Mouse (Mus musculus) heart, embryonic 16.5 days (tissue): ENCODE data around the gene Lbr. TPM values are rescaled to one million over a fixed set of nuclear protein-coding genes. Genes with fewer than 3 reads are reported as not detected.
A peak's percentile ranks its signal among the peaks of the same experiment; 100 is the strongest.

ENCODE experiments used
- ATAC-seq: fragments of 200-750 bp; cut with Nextera tagmentation; replicated peaks from 2 replicates; pipeline ENCODE4 v1.8.0; 2017; ENCODE audit warnings: moderate number of reproducible peaks; ENCODE audit not compliant: insufficient read depth, low FRiP score; ENCODE audit errors: extremely low read depth
- H3K27ac ChIP-seq: fragments of 300-500 bp; sonication (generic); 2 replicates; pipeline ENCODE4 v1.5.1; 2014; ENCODE audit warnings: mild to moderate bottlenecking, low read length, control low read depth, moderate library complexity
- H3K27me3 ChIP-seq: fragments of 300-500 bp; sonication (generic); 2 replicates; pipeline ENCODE4 v1.6.1; 2014; ENCODE audit warnings: low read length, mixed read lengths; ENCODE audit not compliant: control insufficient read depth, insufficient read depth
- H3K36me3 ChIP-seq: fragments of 300-500 bp; sonication (generic); 2 replicates; pipeline ENCODE4 v1.6.1; 2014; ENCODE audit not compliant: control insufficient read depth, insufficient read depth
- H3K4me1 ChIP-seq: fragments of 300-500 bp; sonication (generic); 2 replicates; pipeline ENCODE4 v1.6.1; 2014; ENCODE audit warnings: low read length, mixed read lengths; ENCODE audit not compliant: control insufficient read depth, insufficient read depth
- H3K4me2 ChIP-seq: fragments of 300-500 bp; sonication (generic); 2 replicates; pipeline ENCODE4 v1.6.1; 2014; ENCODE audit warnings: low read depth, mild to moderate bottlenecking, control low read depth, low read length
- H3K4me3 ChIP-seq: fragments of 300-500 bp; sonication (generic); 2 replicates; pipeline ENCODE4 v1.5.1; 2014; ENCODE audit warnings: mild to moderate bottlenecking, control low read depth, low read length
- H3K9ac ChIP-seq: fragments of 300-500 bp; sonication (generic); 2 replicates; pipeline ENCODE4 v1.6.1; 2014; ENCODE audit warnings: low read length, control low read depth
- H3K9me3 ChIP-seq: fragments of 300-500 bp; sonication (generic); replicated peaks from 2 replicates; pipeline ENCODE4 v1.6.1; 2016; ENCODE audit warnings: low read length; ENCODE audit not compliant: control insufficient read depth
- WGBS: fragments of 180-500 bp; shearing (Covaris S2); extraction: QIAGEN DNeasy Blood & Tissue Kit; methylation state at CpG from one replicate; pipeline ENCODE4 v1.1.7; 2014; 5-methylcytosine and 5-hydroxymethylcytosine counted together
- polyA plus RNA-seq: library from polyadenylated mRNA; unstranded; fragments of >200 nt; fragmentation: Nextera tagmentation; extraction: Ambion mirVana; gene quantifications from 2 replicates; pipeline ENCODE4 v1.2.1, GENCODE M21; 2015

Lbr gene
- 69.5 and 92.6 TPM in 2 replicates for polyA plus RNA-seq

DNA sequence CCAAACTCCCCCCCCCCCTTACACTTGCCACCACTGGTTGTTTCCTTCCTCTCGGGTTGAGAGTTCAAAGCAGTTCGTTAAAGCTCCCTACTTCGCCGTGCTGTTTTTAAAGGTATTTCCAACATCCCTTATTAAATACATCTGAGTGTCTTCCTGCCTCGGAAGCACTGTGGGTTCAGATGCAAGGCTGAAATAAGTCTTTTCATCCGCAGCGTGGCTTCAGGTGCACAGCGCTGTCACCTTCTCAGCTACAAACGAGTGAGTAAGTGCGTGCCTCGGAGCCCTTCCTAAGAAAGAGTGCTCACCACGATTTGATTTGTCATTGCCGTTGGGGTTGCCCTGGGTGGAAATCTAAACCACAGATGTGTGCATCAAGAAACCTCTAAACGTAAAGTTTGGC lies at the start of gene Lbr:
Lbr (minus strand) TSS at position 266 of the 400 bp plus-strand sequence.
- WGBS, result under 1% methylated on average over 14 of the region's 14 CpGs
- Histone ChIP-seq H3K4me1 (peaks cover 22% of the 10 kb centered on the region), H3K27me3 (no peaks in the 10 kb centered on the region), H3K27ac (peak within 1 kb of the TSS; percentile 98), H3K36me3 (no peaks in the 10 kb centered on the region), H3K9ac (peak within 1 kb of the TSS; percentile 96), H3K4me2 (peak within 1 kb of the TSS; percentile 83), H3K9me3 (no peaks in the 10 kb centered on the region), H3K4me3 (peak within 1 kb of the TSS; percentile 89)
- no peak for ATAC-seq

DNA sequence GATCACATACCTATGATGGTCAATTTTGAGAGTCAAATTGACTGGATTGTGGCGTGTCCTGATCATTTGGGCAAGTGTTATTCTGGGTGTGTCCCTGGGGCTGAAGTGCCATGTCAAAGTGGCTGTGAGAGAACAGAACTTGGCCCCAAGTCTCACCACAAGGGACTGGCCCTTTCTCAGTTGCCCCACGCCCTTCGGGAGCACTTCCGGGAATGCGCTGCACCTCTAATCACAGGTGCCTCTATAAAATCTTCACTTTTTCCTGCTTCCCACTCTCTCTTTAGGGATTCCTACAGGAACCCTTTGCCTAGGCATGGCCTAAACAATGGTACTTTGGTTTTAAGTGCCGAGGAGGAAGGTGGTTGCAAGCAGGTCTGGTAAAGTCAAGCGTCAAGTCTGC lies 46.8 kb upstream of the Lbr start:
- Histone ChIP-seq H3K9me3 (no peaks in the 10 kb centered on the region), H3K27me3 (no peaks in the 10 kb centered on the region), H3K4me1 (peaks cover 7% of the 10 kb centered on the region), H3K9ac (no peak overlapping the region), H3K27ac (no peak overlapping the region), H3K4me2 (no peak overlapping the region), H3K36me3 (no peaks in the 10 kb centered on the region), H3K4me3 (no peak overlapping the region)
- 83% methylated on average over 7 of the region's 7 CpGs for WGBS
- ATAC-seq, result no peak

DNA sequence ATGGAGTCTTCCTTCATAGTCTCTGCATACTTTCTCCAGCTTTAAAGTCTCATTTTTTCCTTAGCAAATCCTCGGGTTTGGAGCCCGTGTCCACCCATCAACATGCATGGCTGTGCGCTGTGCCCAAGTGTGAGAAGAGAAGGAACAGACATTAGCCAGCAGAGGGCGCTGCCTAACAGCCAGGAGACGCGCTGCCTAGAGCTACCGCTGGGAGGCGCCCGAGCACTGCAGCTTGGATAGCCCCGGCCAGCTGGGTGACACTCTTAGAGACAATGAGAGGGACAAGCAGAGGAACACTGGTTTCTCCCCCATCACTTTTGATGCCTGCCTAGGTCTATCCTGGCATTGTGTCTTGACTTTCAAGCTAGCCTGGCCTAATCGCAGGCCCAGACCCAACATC lies 46.0 kb upstream of the Lbr start:
- WGBS, result 2% methylated on average over 11 of the region's 11 CpGs
- Histone ChIP-seq H3K36me3 (no peaks in the 10 kb centered on the region), H3K27me3 (no peaks in the 10 kb centered on the region), H3K4me3 (no peak overlapping the region), H3K27ac (no peak overlapping the region), H3K9me3 (no peaks in the 10 kb centered on the region), H3K4me2 (0 out of 2 replicates have a peak overlapping the region, but pooled peaks have one; percentile 29), H3K4me1 (peaks cover 3% of the 10 kb centered on the region; the same call in 1 of the 2 replicates), H3K9ac (no peak overlapping the region)
- ATAC-seq, result peak; percentile 46

DNA sequence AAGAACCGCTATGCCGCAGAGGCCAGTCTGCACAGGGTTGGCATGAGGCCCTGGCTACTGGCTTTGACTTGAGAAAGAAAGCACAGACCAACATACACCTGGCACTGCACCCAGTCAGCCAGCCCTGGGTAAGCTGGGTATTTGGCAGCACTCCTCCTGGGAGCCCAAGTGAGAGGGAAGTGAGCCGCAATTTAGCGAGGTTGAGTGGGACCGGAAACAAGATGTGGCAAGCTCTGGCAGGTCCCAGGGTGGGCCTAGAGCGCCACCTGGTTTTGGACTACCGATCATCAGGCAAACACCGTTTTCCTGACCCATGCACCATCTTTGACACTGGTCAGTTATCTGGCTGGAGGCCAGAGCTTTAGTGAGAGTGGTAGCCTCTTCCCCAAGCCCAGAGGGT lies 38.7 kb upstream of the Lbr start:
- Histone ChIP-seq H3K27ac (no peak overlapping the region), H3K9ac (peak overlapping the region; percentile 57), H3K4me3 (peak overlapping the region; percentile 8; the same call in 1 of the 2 replicates), H3K4me1 (peaks cover 8% of the 10 kb centered on the region; the same call in 1 of the 2 replicates), H3K27me3 (no peaks in the 10 kb centered on the region), H3K4me2 (peak overlapping the region; percentile 50), H3K36me3 (no peaks in the 10 kb centered on the region), H3K9me3 (no peaks in the 10 kb centered on the region)
- ATAC-seq, result peak; percentile 30; the same call in 1 of the 2 replicates
- WGBS, result 17% methylated on average over 8 of the region's 8 CpGs

DNA sequence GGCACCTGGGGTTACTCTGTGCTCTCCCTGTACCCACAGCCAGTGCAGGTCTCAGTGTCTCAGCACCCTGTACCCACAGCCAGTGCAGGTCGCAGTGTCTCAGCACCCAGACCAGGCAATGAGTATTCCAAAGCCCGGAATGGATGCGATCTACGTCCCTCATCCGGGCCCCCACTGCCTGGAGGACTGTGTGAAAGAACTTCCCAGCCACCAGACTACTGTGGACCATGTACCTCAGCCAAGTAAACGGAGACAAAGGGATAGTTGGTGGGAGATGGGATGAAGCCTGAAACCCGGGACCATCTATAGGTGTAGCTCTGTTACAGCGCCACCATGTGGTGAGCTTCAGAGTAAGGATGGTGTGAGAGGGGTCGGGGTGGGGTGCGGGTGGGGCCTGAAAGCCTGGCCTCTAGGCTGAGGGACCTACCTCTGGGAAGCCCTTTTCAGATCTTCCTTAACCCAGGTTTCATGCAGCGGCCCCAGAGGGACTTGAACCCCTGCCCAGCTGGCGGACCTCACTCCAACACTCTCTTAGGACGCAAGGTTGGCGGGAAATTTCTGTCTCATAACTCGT lies 38.0 kb upstream of the Lbr start:
- WGBS, result 48% methylated on average over 15 of the region's 15 CpGs
- H3K4me1 ChIP-seq, result peaks cover 8% of the 10 kb centered on the region; the same call in 1 of the 2 replicates
- H3K4me2 ChIP-seq, result peak overlapping the region; percentile 50; the same call in 1 of the 2 replicates
- H3K9me3 ChIP-seq, result no peaks in the 10 kb centered on the region
- no peaks in the 10 kb centered on the region for H3K27me3 ChIP-seq
- H3K27ac ChIP-seq, result no peak overlapping the region
- no peak; the same call in 1 of the 2 replicates for ATAC-seq
- H3K9ac ChIP-seq, result no peak overlapping the region
- H3K4me3 ChIP-seq, result no peak overlapping the region
- H3K36me3 ChIP-seq, result no peaks in the 10 kb centered on the region

DNA sequence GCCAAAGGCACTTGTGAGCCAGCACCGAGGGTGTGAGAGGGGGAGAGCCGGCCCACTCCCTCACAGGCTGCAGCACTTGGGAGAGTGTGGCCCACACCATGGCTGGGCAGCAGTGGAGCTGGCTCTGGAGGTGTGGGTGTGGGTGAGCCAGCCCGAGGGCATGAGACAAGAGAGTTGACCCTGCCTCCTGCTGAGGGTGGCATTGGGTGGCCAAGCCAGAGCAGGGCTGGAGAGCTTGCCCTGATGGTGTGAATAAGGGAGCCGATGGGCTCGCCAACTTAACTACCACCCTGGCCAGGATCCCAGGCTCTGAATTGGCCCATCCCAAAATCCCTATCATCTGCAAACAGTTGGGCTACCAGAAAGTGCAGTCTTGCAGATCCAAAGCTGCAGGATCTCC lies 35.6 kb upstream of the Lbr start:
- Histone ChIP-seq H3K4me3 (no peak overlapping the region), H3K9me3 (no peaks in the 10 kb centered on the region), H3K4me2 (no peak overlapping the region), H3K4me1 (peaks cover 8% of the 10 kb centered on the region; the same call in 1 of the 2 replicates), H3K27ac (no peak overlapping the region), H3K27me3 (no peaks in the 10 kb centered on the region), H3K36me3 (no peaks in the 10 kb centered on the region), H3K9ac (no peak overlapping the region)
- ATAC-seq, result no peak
- 80% methylated on average over 5 of the region's 5 CpGs for WGBS

DNA sequence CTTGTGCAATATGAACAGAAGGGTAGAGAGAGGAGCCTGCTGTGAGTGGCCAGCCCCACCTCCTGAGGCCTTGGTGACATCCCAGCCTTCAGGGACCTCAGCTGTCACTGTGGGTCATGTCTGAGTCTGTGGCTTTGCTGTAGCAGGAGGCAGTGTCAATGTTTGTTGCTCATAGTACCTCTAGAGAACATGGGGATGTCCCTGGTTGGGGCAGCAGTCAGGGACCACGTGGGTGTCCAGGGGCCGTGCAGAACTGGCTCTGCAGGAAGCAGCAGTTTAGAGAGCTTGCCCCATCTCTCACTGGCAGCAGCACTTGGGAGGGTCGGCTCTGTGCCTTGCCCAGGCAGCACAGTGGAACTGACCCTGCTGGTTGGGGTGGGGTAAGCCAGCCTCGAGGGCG lies 34.2 kb upstream of the Lbr start:
- H3K9me3 ChIP-seq, result no peaks in the 10 kb centered on the region
- peaks cover 11% of the 10 kb centered on the region; the same call in 1 of the 2 replicates for H3K4me1 ChIP-seq
- no peak for ATAC-seq
- WGBS, result 56% methylated on average over 5 of the region's 5 CpGs
- H3K27me3 ChIP-seq, result no peaks in the 10 kb centered on the region
- H3K36me3 ChIP-seq, result no peaks in the 10 kb centered on the region
- no peak overlapping the region for H3K4me3 ChIP-seq
- no peak overlapping the region for H3K27ac ChIP-seq
- no peak overlapping the region for H3K9ac ChIP-seq
- H3K4me2 ChIP-seq, result no peak overlapping the region

DNA sequence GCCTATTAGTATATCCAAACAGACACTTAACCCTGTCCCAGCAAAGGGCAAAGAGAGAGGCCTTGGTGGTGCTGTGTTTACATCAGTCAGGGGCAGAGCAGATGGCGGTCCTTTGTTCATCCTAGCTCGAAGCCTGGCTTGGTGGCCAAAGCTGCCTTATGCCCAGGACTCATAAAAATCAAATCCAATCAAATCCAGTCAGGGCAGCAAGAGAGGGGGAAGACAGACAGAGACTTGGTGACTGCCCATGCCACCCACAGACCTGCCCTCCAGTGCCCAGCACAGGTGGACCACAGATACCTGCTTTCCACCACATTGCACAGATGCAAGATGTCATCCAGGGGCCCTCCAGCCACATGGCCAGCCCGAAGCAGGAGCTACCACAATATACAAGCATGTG lies 33.8 kb upstream of the Lbr start:
- 75% methylated on average over 3 of the region's 3 CpGs for WGBS
- H3K36me3 ChIP-seq, result no peaks in the 10 kb centered on the region
- no peak overlapping the region for H3K4me2 ChIP-seq
- H3K27me3 ChIP-seq, result no peaks in the 10 kb centered on the region
- peaks cover 8% of the 10 kb centered on the region; the same call in 1 of the 2 replicates for H3K4me1 ChIP-seq
- no peak for ATAC-seq
- H3K27ac ChIP-seq, result no peak overlapping the region
- no peak overlapping the region for H3K4me3 ChIP-seq
- no peaks in the 10 kb centered on the region for H3K9me3 ChIP-seq
- no peak overlapping the region for H3K9ac ChIP-seq

DNA sequence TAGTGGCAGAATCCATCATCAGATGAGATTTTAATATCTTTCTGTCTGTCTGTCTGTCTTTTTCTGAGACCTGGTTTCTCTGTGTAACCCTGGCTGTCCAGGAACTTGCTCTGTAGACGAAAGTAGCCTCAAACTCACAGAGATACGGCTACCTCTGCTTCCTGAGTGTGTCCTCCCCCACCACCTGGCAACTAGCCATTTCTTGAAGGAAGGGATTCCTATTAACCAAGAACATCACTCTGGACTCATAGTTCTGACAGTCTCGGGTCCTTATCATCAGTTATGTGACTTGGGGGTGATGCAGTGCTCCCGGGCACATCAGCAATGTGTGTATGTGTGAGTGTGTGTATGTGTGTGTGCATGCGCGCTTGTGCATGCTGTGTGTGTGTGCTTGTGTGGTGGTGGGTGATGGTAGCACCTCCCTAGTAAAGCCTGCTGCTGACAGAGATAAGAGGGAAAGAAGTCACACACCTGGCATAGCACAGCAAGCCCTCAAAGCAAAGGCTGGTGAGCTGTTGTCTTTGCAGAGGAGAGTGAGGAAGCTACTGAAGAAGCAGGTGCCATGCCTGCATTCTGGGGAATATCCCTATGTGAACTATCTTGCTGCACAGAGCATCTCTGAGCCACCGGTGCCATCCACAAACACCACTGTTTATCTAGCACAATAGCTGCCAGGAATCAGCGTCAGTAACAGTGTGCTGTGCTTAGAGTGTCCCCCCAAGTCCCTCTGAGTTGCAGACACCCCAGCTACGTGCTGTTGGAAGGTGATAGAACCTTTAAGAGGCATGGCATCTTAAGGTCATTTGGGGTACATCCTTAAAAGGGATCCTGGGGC lies 30.5 kb upstream of the Lbr start:
- Histone ChIP-seq H3K9ac (no peak overlapping the region), H3K27ac (no peak overlapping the region; the same call in 1 of the 2 replicates), H3K4me3 (no peak overlapping the region), H3K27me3 (no peaks in the 10 kb centered on the region), H3K4me2 (no peak overlapping the region), H3K36me3 (no peaks in the 10 kb centered on the region), H3K9me3 (no peaks in the 10 kb centered on the region), H3K4me1 (0 out of 2 replicates have a peak, but pooled peaks cover 2% of the 10 kb centered on the region)
- ATAC-seq, result 0 out of 2 replicates have a peak, but pooled peaks have one; percentile 32
- WGBS, result 53% methylated on average over 9 of the region's 9 CpGs
